Mouse (Mus musculus) embryonic facial prominence, embryonic 10.5 days (tissue): ENCODE measurements around the gene Htra2. TPM values are rescaled to one million over a fixed set of nuclear protein-coding genes. Genes with fewer than 3 reads are reported as not detected.
A peak's percentile ranks its signal among the peaks of the same experiment; 100 is the strongest.

ENCODE experiments used
- DNase-seq: peaks from one replicate; pipeline ENCODE4 v3.0.0-alpha.2; 2017; ENCODE audit warnings: low spot score
- H3K27ac ChIP-seq: fragments of 300-500 bp; sonication (generic); replicated peaks from 2 replicates; pipeline ENCODE4 v1.5.1; 2016; ENCODE audit warnings: mild to moderate bottlenecking
- H3K27me3 ChIP-seq: fragments of 300-500 bp; sonication (generic); replicated peaks from 2 replicates; pipeline ENCODE4 v1.6.1; 2016; ENCODE audit warnings: low read depth, mild to moderate bottlenecking; ENCODE audit not compliant: poor library complexity, severe bottlenecking
- H3K36me3 ChIP-seq: fragments of 300-500 bp; sonication (generic); replicated peaks from 2 replicates; pipeline ENCODE4 v1.6.1; 2016; ENCODE audit warnings: mild to moderate bottlenecking, moderate library complexity
- H3K4me1 ChIP-seq: fragments of 300-500 bp; sonication (generic); 2 replicates; pipeline ENCODE4 v1.6.1; 2016
- H3K4me3 ChIP-seq: fragments of 300-500 bp; sonication (generic); 2 replicates; pipeline ENCODE4 v1.5.1; 2016; ENCODE audit warnings: mild to moderate bottlenecking, moderate library complexity
- H3K9me3 ChIP-seq: fragments of 300-500 bp; sonication (generic); 2 replicates; pipeline ENCODE4 v1.6.1; 2016; ENCODE audit warnings: mild to moderate bottlenecking
- WGBS: fragments of 180-500 bp; shearing (Covaris S2); methylation state at CpG from one replicate; pipeline ENCODE4 v1.1.7; 2016; 5-methylcytosine and 5-hydroxymethylcytosine counted together
- microRNA counts: library from miRNA; unstranded; fragments of <30 nt; microRNA quantifications from one replicate; lab custom pipeline; 2017
- microRNA-seq: library from miRNA; unstranded; fragments of <30 nt; microRNA quantifications from one replicate; pipeline ENCODE4, GENCODE M21; 2017
- polyA plus RNA-seq: library from polyadenylated mRNA; unstranded; fragments of >200 nt; fragmentation: Nextera tagmentation; extraction: Ambion mirVana; gene quantifications from 2 replicates; pipeline ENCODE4 v1.2.1, GENCODE M21; 2016

Htra2 gene
- polyA plus RNA-seq, 1 experiment from 2014 or later, result 83.5 TPM

DNA sequence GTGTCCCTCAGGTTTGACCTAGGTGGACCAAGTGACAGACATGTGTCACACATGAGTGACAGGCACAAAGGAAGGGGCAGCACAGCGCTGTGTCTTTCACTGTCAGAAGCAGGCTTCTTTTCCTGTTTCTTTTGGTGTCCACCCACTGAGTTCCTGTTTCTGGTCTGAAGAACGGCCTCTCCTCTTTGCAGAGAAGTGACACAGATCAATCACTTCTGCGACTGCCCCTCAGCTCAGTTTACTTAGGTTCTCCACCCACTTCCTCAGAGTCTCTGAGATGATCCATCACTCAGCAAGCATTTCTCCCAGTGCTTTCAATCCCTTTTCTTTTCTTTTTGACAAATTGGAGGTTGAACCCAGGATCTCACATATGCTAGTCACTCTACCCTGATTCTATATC is 46.4 kb downstream of the Htra2 start:
- H3K27me3 ChIP-seq, result no peaks in the 10 kb centered on the region
- peaks cover 29% of the 10 kb centered on the region for H3K4me1 ChIP-seq
- H3K27ac ChIP-seq, result no peak overlapping the region
- 65% methylated on average over 3 of the region's 3 CpGs for WGBS
- no peak for DNase-seq
- H3K36me3 ChIP-seq, result no peaks in the 10 kb centered on the region
- no peaks in the 10 kb centered on the region for H3K9me3 ChIP-seq
- H3K4me3 ChIP-seq, result no peak overlapping the region

DNA sequence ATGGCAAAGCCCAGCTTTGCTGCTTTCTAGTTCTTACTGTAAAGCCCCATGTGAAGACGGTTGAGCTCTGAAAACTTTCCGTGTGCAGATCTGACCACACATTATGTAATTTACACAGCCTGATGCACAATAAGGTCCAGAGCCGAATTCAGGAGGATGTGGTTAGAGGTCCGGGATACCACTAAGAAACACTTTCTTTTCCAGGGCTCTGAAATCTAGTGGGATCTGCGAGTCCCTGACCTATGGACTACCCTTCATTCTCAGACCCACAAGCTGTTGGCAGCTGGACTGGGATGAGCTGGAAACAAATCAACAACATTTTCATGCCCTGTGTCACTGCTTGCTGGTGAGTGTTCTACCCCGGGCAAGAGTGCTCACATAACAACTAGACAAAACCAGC is 49.0 kb downstream of the Htra2 start:
- no peak overlapping the region for H3K27ac ChIP-seq
- H3K4me3 ChIP-seq, result no peak overlapping the region
- DNase-seq, result no peak
- H3K27me3 ChIP-seq, result no peaks in the 10 kb centered on the region
- no peaks in the 10 kb centered on the region for H3K9me3 ChIP-seq
- no peaks in the 10 kb centered on the region for H3K36me3 ChIP-seq
- 90% methylated on average over 6 of the region's 6 CpGs for WGBS
- peaks cover 21% of the 10 kb centered on the region for H3K4me1 ChIP-seq

DNA sequence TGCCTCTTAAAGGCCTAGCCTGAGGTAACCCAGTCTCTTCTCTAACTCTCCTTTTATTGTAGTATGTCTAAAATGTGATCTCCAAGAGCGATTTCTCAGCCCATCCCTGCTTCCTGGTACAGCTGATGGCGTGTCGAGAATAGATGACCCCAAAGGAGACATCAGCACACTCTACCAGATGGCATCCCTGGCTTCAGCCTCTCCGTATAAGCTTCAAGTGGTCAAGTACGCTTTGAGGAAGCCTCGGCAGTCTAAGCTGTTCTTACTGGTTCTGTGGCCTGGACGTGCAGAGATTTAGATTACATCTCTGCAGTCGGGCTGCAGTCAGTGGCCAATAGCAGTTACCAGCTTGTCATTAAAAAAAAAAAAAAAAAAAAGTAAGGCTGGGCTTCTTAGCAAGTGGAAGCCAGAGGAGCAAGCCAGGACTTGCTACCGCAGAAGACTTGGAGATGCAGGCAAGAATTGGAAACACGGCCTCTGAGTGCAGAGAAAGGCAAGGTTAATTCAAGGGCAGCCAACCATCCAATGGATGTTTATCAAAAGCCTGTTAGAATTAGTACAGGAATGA is 49.5 kb downstream of the Htra2 start:
- no peaks in the 10 kb centered on the region for H3K9me3 ChIP-seq
- no peaks in the 10 kb centered on the region for H3K36me3 ChIP-seq
- no peak overlapping the region for H3K4me3 ChIP-seq
- H3K27ac ChIP-seq, result peak overlapping the region; percentile 59
- H3K4me1 ChIP-seq, result peaks cover 20% of the 10 kb centered on the region
- no peaks in the 10 kb centered on the region for H3K27me3 ChIP-seq
- no peak for DNase-seq
- 83% methylated on average over 10 of the region's 10 CpGs for WGBS

DNA sequence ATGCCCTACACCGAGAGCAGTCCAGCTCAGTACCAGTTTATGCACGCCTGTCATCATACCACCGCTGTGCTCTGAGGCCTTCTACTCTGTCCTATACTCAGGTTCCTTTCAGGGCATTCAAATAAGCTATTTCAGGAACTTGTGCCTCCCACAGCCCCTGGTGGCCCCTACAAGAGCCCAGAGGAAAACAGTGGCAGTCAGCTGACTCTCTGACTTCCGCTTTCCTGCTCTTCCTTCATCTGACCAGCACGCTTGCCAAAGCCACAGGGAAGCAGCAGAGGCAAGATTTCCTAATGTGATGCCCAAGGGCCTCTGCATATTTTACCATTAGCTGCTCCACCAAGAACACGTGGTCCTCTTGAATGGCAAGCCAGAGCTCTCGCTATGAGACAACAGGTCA is 50.2 kb downstream of the Htra2 start:
- WGBS, result 60% methylated on average over 7 of the region's 7 CpGs
- Histone ChIP-seq H3K27ac (peak overlapping the region; percentile 59; the same call in 1 of the 2 replicates), H3K36me3 (no peaks in the 10 kb centered on the region), H3K9me3 (no peaks in the 10 kb centered on the region), H3K4me1 (peaks cover 14% of the 10 kb centered on the region), H3K27me3 (peaks cover 5% of the 10 kb centered on the region; the same call in 1 of the 2 replicates), H3K4me3 (no peak overlapping the region)
- DNase-seq, result peak; percentile 21

DNA sequence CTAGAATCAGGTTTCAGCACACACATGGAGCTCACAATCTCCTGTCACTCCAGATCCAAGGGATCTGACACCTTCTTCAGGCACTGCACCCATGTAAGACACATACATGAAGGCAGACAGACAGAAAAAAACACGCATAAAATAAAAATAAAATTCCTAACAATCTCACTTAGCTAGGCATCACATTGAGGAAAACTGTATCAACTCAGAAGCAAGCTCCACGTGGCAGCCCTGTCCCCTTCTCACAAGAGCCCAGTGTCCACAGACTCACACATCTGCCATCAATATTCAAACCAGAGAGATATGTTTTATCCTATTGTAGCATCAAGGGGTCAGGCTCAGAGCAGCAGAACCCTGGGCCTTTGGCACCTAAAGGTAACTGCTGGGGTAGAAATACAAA is 50.8 kb downstream of the Htra2 start:
- H3K36me3 ChIP-seq, result no peaks in the 10 kb centered on the region
- H3K9me3 ChIP-seq, result no peaks in the 10 kb centered on the region
- no peak for DNase-seq
- H3K27me3 ChIP-seq, result peaks cover 11% of the 10 kb centered on the region; the same call in 1 of the 2 replicates
- peaks cover 12% of the 10 kb centered on the region for H3K4me1 ChIP-seq
- H3K27ac ChIP-seq, result no peak overlapping the region
- H3K4me3 ChIP-seq, result no peak overlapping the region
- 71% methylated on average over 2 of the region's 2 CpGs for WGBS

DNA sequence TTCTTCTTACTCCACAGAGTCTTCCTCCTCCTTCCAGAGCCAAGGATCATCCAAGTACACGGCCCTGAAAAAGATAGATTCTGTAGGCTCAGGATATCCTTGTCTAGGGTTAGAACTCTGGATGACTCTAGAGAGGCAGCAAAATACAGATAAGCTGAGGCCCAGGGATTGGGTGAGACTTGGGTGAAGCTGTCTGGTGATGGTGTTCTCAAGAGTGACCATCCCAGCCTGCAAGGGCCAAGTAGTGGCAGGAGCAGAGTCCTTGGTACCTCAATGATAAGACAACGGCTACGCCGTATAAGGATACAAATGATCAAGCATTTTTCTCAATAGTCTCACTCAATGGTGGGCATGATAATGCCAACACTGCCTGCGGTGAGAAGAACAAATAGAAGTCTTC is 51.2 kb downstream of the Htra2 start:
- H3K36me3 ChIP-seq, result no peaks in the 10 kb centered on the region
- no peak for DNase-seq
- no peaks in the 10 kb centered on the region for H3K9me3 ChIP-seq
- H3K4me1 ChIP-seq, result peaks cover 12% of the 10 kb centered on the region
- no peak overlapping the region for H3K27ac ChIP-seq
- H3K4me3 ChIP-seq, result no peak overlapping the region
- WGBS, result 93% methylated on average over 5 of the region's 5 CpGs
- H3K27me3 ChIP-seq, result peaks cover 15% of the 10 kb centered on the region; the same call in 1 of the 2 replicates

DNA sequence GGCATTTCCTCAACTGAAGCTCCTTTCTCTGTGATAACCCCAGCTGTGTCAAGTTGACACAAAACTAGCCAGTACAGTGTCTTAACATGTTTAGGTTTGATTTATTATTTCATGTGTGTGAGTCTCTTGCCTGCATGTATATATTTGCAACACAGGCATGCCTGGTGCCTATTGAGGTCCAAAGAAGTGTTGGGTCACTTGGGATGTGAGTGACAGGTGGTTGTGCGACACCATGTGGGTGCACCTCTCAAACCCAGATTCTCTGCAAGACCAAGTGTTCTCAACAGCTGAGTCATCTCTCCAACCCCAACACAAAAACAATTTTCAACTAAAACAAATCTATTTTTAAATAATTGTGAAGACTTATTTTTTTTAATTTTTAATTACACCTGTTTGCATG is 52.0 kb downstream of the Htra2 start:
- no peak for DNase-seq
- peaks cover 16% of the 10 kb centered on the region; the same call in 1 of the 2 replicates for H3K27me3 ChIP-seq
- 91% methylated on average over 1 of the region's 1 CpGs for WGBS

More for the DNA sequence above, 52.0 kb downstream of the Htra2 start:
- Histone ChIP-seq H3K9me3 (no peaks in the 10 kb centered on the region), H3K27ac (no peak overlapping the region), H3K4me3 (no peak overlapping the region), H3K36me3 (no peaks in the 10 kb centered on the region), H3K4me1 (peaks cover 13% of the 10 kb centered on the region)

MicroRNAs within 50 kb of the gene (microRNA counts, 519-probe panel; counts per million panel counts)
- 188 counts per million, percentile 57 among the panel's probes with 10 or more counts for microRNA mmu-miR-3470a+mmu-miR-3470b (lab: Ali Mortazavi, UCI)

Small RNA genes lying within 50 kb of the gene (microRNA-seq; reads per million reads assigned to microRNA genes)
- not detected for gene Mir3470a
- gene Mir7040, result not detected

Other genes with a start within 250 kb of the Htra2 start
- 1.4 and 2.1 TPM in 2 replicates for gene Sema4f, start 115.5 kb downstream of the Htra2 start, polyA plus RNA-seq
- 0.31 and 0.56 TPM in 2 replicates for gene M1ap, start 108.4 kb downstream of the Htra2 start, polyA plus RNA-seq
- gene Dok1, start 21.8 kb downstream of the Htra2 start, polyA plus RNA-seq, result 11.1 and 12.2 TPM in 2 replicates
- gene Loxl3, start 21.1 kb downstream of the Htra2 start, polyA plus RNA-seq, result 11.4 and 11.6 TPM in 2 replicates
- 148 and 172 TPM in 2 replicates for gene Aup1, start 752 bp downstream of the Htra2 start, polyA plus RNA-seq
- gene Dqx1, start 2.6 kb upstream of the Htra2 start, polyA plus RNA-seq, result 1.8 and 2.8 TPM in 2 replicates
- gene Tlx2, start 15.0 kb upstream of the Htra2 start, polyA plus RNA-seq, result 8.4 and 10.4 TPM in 2 replicates
- gene Pcgf1, start 22.6 kb upstream of the Htra2 start, polyA plus RNA-seq, result 45.7 and 49.5 TPM in 2 replicates
- gene Lbx2, start 31.1 kb upstream of the Htra2 start, polyA plus RNA-seq, result 0.45 and 0.59 TPM in 2 replicates
- gene Ccdc142, start 46.3 kb upstream of the Htra2 start, polyA plus RNA-seq, result 2.4 and 2.8 TPM in 2 replicates
- gene Gm42688, start 46.3 kb upstream of the Htra2 start, polyA plus RNA-seq, result 1.8 and 2.1 TPM in 2 replicates
- gene Mrpl53, start 53.8 kb upstream of the Htra2 start, polyA plus RNA-seq, result 144 and 145 TPM in 2 replicates
- 41.0 and 44.1 TPM in 2 replicates for gene Mogs, start 60.2 kb upstream of the Htra2 start, polyA plus RNA-seq
- gene Wbp1, start 66.3 kb upstream of the Htra2 start, polyA plus RNA-seq, result 147 and 172 TPM in 2 replicates
- 18.6 and 20.2 TPM in 2 replicates for gene Ino80b, start 70.2 kb upstream of the Htra2 start, polyA plus RNA-seq
- 38.2 and 39.0 TPM in 2 replicates for gene Rtkn, start 80.2 kb upstream of the Htra2 start, polyA plus RNA-seq
- 10.2 and 11.2 TPM in 2 replicates for gene Wdr54, start 101.1 kb upstream of the Htra2 start, polyA plus RNA-seq
- gene 1700003E16Rik, start 101.1 kb upstream of the Htra2 start, polyA plus RNA-seq, result 1.3 and 2.1 TPM in 2 replicates
- 112 and 116 TPM in 2 replicates for gene Dctn1, start 110.6 kb upstream of the Htra2 start, polyA plus RNA-seq
- 0.70 and 0.97 TPM in 2 replicates for gene Slc4a5, start 164.6 kb upstream of the Htra2 start, polyA plus RNA-seq